Mouse (Mus musculus): ENCODE results near the gene Pamr1.

DNA sequence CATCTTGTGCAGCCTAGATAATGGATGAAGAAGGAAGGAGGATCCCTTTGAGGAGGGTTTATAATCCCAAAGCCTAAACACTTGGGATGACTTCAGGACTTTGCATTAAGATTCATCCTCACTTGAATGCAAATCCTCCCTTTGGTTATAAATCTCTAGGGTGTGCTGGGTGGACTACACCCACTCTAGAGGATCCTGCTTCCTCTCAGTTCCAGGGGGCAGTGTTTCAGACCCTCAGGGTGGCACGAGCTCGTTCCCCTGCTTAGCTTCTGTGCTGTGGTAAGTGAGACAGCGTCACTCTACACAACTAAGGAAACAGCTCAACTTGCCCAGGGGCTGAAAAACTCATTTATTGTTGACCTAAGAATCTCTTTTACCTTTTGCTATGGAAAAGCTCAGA, 1.8 kb downstream of the Pamr1 start:
- no peak for TF ChIP-seq CTCF (IDR thresholded peaks at IDR 0.05; ENCODE audit: low read depth, low read length)
- no peak for TF ChIP-seq POLR2A (IDR thresholded peaks at IDR 0.05; ENCODE audit: extremely low read depth, insufficient read depth, low read length)
